Mouse (Mus musculus) heart, adult 2 months (tissue): ENCODE measurements around the gene Asic2.

Source experiments
- CTCF ChIP-seq: fragments of 200-600 bp; IDR thresholded peaks from 2 replicates; pipeline ENCODE4 v1.8.1; 2022; ENCODE audit warnings: antibody characterized with exemption, mild to moderate bottlenecking, moderate library complexity
- POLR2A ChIP-seq: fragments of 200-500 bp; IDR thresholded peaks from 2 replicates; pipeline ENCODE4 v1.6.1; 2011; ENCODE audit warnings: mild to moderate bottlenecking, low read depth, low read length, control low read depth; ENCODE audit not compliant: insufficient read depth

- TF ChIP-seq CTCF: no peak
- no peak for TF ChIP-seq POLR2A
These were observed 459.6 kb downstream of the Asic2 start for GRCm38 (mm10) chr11:81508385-81509233.
